Mouse (Mus musculus): ENCODE measurements around the gene Selenov.
A peak's percentile ranks its signal among the peaks of the same experiment; 100 is the strongest.

Selenov gene

DNA sequence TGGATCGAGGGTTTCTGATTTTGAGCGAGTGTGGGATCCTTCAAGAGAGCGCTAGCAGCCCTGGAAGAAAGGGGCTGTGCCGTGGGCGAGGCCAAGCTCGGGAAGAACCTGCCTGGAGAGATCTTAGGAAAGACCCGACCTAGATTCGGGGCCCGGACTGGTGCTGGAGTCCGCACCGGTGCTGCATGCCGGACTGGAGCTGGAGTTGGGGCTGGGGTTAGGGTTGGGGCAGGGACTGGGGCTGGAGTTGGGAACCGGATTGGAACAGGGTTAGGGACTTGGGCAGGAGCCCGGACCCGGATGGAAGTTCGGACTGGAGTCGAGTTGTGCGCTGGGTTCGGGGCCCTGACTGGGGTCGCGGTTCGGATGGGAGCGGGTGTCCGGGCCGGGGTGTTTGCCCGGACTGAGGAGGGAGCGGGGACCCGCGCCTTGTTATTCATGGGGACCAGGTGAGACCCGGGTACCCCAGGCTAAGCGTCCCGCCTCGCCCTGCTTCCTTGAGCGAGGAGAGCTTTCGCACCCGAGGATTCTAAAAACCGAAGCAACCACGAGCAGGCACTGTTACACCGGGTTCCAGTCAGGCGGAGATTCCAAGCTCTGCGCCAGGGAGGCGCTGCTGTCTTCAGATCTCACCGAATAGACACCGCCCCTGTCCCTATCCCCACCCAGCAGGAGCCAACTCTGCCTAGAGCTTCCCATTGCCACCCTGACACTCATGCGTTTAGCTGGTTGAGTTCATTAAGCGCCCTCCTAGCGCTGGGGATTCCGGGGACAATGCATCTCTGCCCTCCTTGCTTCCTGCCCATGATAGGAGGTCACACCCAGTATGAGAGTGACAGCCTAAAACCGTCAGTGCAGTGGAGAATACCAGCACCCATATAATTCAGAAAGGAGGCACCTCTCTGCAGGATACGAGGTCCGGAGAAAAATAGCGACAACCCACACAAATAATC is at the start of gene Selenov:
Gene Selenov, minus strand, starts transcription at position 549 of the 953 bp plus-strand sequence.
- DNase-seq: no peak

DNA sequence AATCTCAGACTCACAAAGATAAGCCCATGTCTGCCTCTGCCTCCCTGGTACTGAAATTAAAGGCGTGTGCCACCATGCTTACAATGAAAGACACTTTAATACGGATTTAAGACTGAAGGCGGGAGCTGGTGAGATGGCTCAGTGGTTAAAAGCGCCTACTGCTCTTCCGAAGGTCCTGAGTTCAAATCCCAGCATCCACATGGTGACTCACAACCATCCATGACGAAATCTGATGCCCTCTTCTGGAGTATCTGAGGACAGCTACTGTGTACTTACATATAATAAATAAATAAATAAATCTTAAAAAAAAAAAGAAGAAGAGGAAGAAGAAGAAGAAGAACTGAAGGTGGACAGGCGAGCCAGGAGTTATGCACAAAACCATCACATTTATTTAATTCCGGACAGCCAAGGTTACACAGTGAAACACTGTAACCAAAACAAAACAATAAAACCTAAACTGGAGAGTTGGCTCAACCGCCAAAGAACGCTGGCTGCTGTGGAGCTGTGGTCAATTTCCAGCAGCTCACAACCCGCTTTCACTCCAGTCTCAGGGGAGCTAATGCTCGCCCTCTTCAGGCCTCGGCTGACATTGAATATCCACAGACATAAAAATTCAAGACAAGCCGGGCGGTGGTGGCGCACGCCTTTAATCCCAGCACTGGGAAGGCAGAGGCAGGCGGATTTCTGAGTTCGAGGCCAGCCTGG is 48.4 kb upstream of the Selenov start:
- DNase-seq: peak; percentile 59

DNA sequence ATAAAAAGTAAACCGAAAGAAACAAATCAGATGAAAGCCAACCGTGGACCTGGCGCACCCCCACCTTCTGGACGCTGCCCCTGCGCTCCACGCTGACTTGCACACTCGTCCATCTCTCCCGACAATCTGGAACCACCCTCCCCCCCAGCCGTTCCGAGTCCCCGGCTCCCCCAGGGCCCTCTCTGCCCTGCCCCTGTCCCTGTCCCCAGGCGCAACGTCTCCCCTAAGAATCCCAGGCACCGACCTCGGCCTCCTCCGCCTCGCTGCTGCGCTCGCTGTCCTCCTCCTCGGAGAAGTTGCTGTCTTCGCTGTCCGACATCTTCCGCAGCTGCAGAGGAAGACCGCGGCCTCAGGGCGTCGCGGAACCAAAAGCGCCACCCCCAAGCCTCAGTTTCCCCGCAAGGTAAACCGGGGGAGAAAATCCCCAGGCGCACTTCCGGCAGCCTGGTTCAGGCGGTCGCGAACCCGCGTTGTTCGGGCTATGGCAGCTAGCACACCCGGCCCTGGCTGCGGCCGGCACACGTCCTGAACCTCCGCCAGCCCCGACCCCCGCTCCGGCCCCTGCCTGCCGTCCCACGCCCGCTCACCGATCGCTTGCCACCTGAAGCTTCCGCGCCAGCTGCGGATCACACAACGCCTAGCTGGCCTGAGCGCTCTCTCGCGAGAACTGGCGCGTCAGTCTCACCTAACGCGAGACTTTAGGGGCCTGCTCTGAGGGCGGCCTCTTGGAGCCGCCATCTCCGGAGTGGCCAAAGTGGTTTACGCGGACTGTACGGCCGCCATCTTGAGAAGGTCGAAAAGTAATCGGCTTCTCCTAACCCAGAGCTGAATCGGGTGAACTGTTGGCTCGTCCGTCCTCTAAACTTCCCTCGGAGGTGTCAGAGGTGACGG is 47.4 kb upstream of the Selenov start, which contains the start of gene Supt5:
Gene Supt5, minus strand, starts transcription at position 639 of the 891 bp plus-strand sequence.
- peak; percentile 98 for DNase-seq

DNA sequence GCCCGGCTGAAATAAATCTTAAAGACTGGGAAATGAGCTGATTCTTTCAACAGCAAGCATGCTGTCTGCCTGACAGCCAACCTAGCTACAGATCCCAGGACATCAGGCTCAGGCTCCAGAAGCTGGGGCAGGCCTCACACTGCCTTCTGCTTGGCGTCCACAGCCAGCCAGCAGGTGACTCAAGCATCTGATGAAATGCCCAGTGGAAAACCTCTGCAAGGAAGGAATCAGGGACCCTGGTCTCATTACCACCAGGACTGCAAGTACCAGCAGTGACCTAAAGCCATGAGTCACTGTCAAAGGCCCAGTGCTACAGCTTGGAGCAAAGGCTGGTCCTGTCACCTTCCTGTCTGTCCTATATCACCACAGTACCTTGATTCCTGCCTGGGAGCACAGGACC is 44.5 kb upstream of the Selenov start:
- DNase-seq: no peak

DNA sequence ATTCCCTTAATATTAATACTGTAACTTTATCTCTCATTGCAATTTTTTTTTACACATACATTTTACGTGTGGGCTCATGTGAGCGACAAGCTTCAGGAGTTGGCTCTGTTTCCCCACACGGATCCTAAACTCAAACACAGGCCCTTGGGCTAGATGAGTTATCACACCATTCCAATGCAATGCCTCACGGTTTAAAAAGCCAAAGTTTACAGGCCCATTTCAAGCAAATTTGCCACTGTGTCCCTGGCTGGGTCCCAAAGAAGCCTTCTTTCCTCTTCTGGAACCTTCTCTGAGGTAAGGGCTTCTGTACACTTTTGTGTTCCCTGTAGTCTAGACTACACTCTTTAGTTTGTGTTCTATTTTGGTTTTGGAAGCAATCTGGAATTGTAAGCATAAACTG is 43.5 kb upstream of the Selenov start:
- DNase-seq: no peak

GRCm38 (mm10) chr7:28328260-28328659 is 37.3 kb upstream of the Selenov start:
- no peak for DNase-seq

DNA sequence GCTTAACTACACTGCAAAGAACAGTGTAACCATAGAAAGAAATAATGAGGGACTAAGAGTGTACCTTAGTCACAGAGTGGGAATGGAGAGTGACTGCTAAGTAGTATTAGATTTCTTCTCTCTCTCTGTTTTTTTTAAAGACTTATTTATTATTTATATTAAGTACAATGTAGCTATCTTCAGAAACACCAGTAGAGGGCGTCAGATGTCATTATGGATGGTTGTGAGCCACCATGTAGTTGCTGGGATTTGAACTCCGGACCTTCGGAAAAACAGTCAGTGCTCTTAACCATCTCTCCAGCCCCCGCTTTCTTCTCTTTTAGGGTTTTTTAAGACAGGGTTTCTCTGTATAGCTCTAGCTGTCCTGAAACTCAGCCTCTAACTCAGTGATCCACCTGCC is 35.5 kb upstream of the Selenov start:
- DNase-seq: no peak

DNA sequence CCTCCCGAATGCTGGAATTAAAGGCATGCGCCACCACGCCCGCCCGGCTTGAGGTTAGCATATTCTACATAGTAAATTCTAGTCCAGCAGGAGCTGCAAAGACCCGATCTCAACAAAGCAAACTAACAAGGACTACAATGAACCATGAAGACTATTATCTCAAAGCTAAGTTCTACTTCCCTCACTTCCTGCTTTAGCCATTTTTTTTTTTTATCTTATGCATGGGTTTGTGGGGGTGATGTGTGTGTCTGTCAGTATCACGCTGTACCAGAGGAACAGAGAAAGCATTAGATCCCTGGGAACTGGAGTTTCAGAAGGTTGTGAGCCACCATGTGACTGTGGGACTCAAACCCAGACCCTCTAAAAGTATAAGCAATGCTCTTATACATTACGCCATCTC is 34.3 kb upstream of the Selenov start:
- DNase-seq: no peak

- no peak for DNase-seq
These were observed 31.2 kb upstream of the Selenov start for GRCm38 (mm10) chr7:28321974-28322720.

DNA sequence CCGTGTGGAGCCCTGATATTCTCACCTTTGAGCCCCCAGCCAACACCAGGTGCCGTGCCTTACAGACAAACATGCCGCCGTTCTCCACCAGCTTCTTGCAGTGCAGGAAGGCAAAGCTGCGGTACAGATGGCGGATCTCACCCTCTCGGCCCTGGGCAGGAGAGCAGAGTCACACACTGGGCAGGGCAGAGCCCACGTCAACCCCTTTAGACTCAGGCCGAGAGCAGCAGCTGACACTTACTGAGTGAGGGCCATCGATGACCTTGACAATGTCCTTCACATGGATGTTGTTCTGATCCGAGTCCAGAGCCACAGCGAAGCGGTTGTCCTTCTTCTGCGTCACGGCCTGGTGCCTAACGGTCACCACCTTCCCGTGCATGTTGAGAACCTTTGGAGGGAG is 27.7 kb upstream of the Selenov start:
- DNase-seq: no peak

DNA sequence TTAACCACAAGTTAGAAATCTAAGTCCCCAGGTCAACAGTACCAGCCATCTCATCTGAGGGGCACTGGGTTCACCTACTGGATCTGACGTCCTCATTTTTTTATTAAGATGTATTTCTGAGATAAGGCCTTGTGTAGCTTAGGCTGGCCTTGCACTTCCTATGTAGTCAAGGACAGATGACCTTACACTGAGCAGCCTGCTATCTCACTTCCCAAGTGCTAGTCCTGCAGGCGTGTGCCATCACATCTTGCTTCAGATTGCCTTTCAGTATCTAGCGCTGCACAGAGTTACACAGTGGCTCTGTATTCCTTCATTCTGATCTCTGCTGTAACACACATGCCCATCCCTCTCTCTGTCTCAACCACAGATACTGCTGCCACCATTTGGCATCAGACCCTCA is 27.1 kb upstream of the Selenov start:
- DNase-seq: no peak

GRCm38 (mm10) chr7:28311926-28312543 is 21.0 kb upstream of the Selenov start, which contains the start of gene Timm50:
Gene Timm50, minus strand, starts transcription at chr7:28312072.
- peak; percentile 98 for DNase-seq

GRCm38 (mm10) chr7:28311151-28311925 is 20.4 kb upstream of the Selenov start:
- no peak for DNase-seq

DNA sequence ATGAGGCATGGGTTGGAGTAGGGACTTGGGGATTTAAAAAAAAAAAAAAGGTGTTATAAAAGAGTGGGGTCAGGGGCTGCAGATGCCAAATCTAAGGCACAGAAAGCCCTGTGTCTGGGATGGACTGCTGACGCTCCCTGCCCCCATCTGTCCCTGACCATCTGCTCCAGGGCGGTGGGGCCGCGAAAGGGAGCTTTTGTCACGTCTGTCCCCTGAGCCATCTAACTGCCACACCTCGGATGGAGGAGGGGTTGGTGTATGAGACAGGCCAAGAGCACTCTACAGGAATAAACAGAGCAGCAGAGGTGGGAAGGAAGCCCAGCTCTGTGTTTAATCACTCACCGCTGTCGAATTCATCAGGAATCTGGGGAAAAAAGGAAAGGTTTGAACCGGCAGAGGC is 18.8 kb upstream of the Selenov start:
- DNase-seq: no peak

DNA sequence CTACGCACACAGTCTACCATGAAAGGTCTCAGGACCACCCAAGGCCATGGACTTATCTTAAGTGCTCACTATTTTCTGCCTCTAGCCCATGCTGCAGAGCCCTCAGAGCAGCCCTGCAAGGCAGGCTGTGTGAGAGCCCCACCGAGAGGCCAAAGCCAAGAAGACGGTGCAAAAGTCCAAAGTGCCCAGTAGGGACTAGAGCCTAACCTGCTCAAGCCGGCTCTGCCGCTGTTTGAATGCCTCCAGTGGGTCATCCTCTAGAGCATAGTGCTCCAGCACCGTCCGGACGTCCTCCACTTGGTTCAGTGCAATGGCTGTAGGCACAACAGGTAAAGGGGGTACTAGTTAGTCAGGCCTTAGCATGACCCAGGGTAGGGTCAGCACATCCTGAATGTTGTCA is 15.2 kb upstream of the Selenov start:
- DNase-seq: no peak

- no peak for DNase-seq
These were observed 14.7 kb upstream of the Selenov start for GRCm38 (mm10) chr7:28305641-28306040.

- no peak for DNase-seq
These were observed 10.8 kb upstream of the Selenov start, which contains the start of gene Dll3 for GRCm38 (mm10) chr7:28301616-28302433. Gene Dll3, minus strand, starts transcription at chr7:28302238.

DNA sequence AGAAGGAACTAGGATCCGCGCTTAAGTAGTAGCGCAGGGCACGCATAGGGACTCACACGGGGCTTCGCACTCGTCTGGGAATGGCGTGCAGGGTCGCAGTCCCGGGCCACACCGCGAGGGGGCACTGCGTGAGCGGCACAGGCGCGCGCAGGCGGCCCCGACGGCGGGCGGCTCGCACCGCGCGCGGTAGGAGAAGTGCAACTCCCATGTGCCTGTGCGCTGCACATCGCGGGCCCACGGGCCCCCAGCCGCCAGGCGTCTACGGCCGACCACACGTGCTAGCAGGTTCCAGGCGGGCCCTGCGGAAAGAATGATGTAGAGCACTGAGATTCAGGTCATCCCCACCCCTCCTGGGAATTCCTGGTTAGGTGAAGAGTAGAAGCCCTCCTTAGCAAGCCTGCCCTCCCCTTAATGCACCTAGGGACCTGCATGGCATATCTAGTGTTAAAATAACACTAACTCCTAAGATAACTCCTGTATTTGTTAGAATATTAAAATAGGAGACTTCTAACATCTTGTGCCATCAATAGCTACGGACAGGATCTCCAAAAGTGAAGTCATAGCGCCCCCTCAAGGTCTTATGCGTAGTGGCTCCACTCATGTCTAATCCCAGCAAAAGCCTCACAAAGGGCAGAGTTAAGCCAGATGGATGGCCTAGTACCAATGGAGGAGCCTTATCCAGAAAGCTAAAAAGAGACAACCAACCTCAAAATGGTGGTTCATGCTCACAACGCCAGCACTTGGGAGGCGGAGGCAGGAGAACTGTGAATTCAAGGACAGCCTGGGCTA is 8.0 kb upstream of the Selenov start:
- DNase-seq: peak; percentile 63

GRCm38 (mm10) chr7:28294481-28294880 is 3.5 kb upstream of the Selenov start:
- peak; percentile 41 for DNase-seq
